Mouse (Mus musculus): ENCODE measurements at regions not wholly inside any gene's neighbourhood (a gene's known extent, or its start where the extent isn't known, plus 50 kb on each side); places are given as distances from the start of the nearest gene placed in this dataset.

- TF ChIP-seq EP300 (IDR thresholded peaks at IDR 0.05; ENCODE audit: low read depth in 1 of 2, low read length in 2 of 2) (no peak), POLR2AphosphoS5 (IDR thresholded peaks at IDR 0.05; ENCODE audit: borderline replicate concordance, low read depth, low read length) (no peak), CTCF (IDR thresholded peaks at IDR 0.05 in 2 of 3, conservative IDR thresholded peaks at IDR 0.05 in 1 of 3; ENCODE audit: control insufficient read depth in 1 of 3, insufficient read depth in 1 of 3, low read depth in 2 of 3, low read length in 3 of 3, poor library complexity in 1 of 3, severe bottlenecking in 1 of 3) (no peak), TAL1 (IDR thresholded peaks at IDR 0.05; ENCODE audit: low read length) (no peak), ZKSCAN1 (IDR thresholded peaks at IDR 0.05; ENCODE audit: low read depth, low read length) (no peak), MXI1 (IDR thresholded peaks at IDR 0.05; ENCODE audit: low read depth, low read length) (no peak), JUND (IDR thresholded peaks at IDR 0.05; ENCODE audit: low read depth, low read length) (no peak), POLR2A (IDR thresholded peaks at IDR 0.05; ENCODE audit: control insufficient read depth in 1 of 2, insufficient read depth in 1 of 2, low read depth in 1 of 2, low read length in 2 of 2, poor library complexity in 1 of 2) (no peak), CHD2 (IDR thresholded peaks at IDR 0.05; ENCODE audit: low read length) (no peak)
These were observed 151.1 kb upstream of the Tusc1 start for GRCm38 (mm10) chr4:93486455-93486854.
